Mouse (Mus musculus) embryonic facial prominence, embryonic 15.5 days (tissue): ENCODE data around the gene Pitpna. TPM values are rescaled to one million over a fixed set of nuclear protein-coding genes. Genes with fewer than 3 reads are reported as not detected.

Experiments
- ATAC-seq: fragments of 200-750 bp; cut with Nextera tagmentation; 2 replicates; pipeline ENCODE4 v1.8.0; 2017; ENCODE audit warnings: low read depth, moderate TSS enrichment; ENCODE audit not compliant: insufficient number of reproducible peaks, low FRiP score, low TSS enrichment
- H3K27ac ChIP-seq: fragments of 300-500 bp; sonication (generic); replicated peaks from 2 replicates; pipeline ENCODE4 v1.5.1; 2015; ENCODE audit warnings: mild to moderate bottlenecking, inconsistent platforms
- H3K27me3 ChIP-seq: fragments of 300-500 bp; sonication (generic); 2 replicates; pipeline ENCODE4 v1.6.1; 2015; ENCODE audit warnings: inconsistent platforms
- H3K36me3 ChIP-seq: fragments of 300-500 bp; sonication (generic); 2 replicates; pipeline ENCODE4 v1.6.1; 2015; ENCODE audit warnings: mild to moderate bottlenecking, inconsistent platforms
- H3K4me1 ChIP-seq: fragments of 300-500 bp; sonication (generic); 2 replicates; pipeline ENCODE4 v1.6.1; 2015; ENCODE audit warnings: inconsistent platforms
- H3K4me2 ChIP-seq: fragments of 300-500 bp; sonication (generic); replicated peaks from 2 replicates; pipeline ENCODE4 v1.6.1; 2015; ENCODE audit warnings: mild to moderate bottlenecking, inconsistent platforms
- H3K4me3 ChIP-seq: fragments of 300-500 bp; sonication (generic); replicated peaks from 2 replicates; pipeline ENCODE4 v1.5.1; 2015; ENCODE audit warnings: mild to moderate bottlenecking, inconsistent platforms
- H3K9ac ChIP-seq: fragments of 300-500 bp; sonication (generic); 2 replicates; pipeline ENCODE4 v1.6.1; 2015; ENCODE audit warnings: inconsistent platforms
- H3K9me3 ChIP-seq: fragments of 300-500 bp; sonication (generic); replicated peaks from 2 replicates; pipeline ENCODE4 v1.6.1; 2016; ENCODE audit warnings: inconsistent platforms
- WGBS: fragments of 180-500 bp; shearing (Covaris S2); methylation state at CpG from one replicate; pipeline ENCODE4 v1.1.7; 2015; 5-methylcytosine and 5-hydroxymethylcytosine counted together
- polyA plus RNA-seq: library from polyadenylated mRNA; unstranded; fragments of >200 nt; fragmentation: Nextera tagmentation; extraction: Ambion mirVana; gene quantifications from 2 replicates; pipeline ENCODE4 v1.2.1, GENCODE M21; 2015

Pitpna gene
- polyA plus RNA-seq, 1 experiment from 2014 or later, result 79.3 TPM

GRCm38 (mm10) chr11:75654471-75655390, 66.8 kb downstream of the Pitpna start:
- WGBS, result 40% methylated on average over 25 of the region's 25 CpGs
- H3K36me3 ChIP-seq, result peaks cover 22% of the 10 kb centered on the region
- H3K9ac ChIP-seq, result no peak overlapping the region
- H3K27me3 ChIP-seq, result no peaks in the 10 kb centered on the region
- peak overlapping the region; percentile 77 for H3K4me3 ChIP-seq
- no peak for ATAC-seq
- H3K4me2 ChIP-seq, result peak overlapping the region; percentile 88
- no peaks in the 10 kb centered on the region for H3K9me3 ChIP-seq
- peak overlapping the region; percentile 90 for H3K27ac ChIP-seq
- H3K4me1 ChIP-seq, result peaks cover 73% of the 10 kb centered on the region

- H3K27ac ChIP-seq, result peak overlapping the region; percentile 90
- H3K9ac ChIP-seq, result peak overlapping the region; percentile 66
- H3K27me3 ChIP-seq, result no peaks in the 10 kb centered on the region
- peaks cover 66% of the 10 kb centered on the region for H3K4me1 ChIP-seq
- H3K4me2 ChIP-seq, result peak overlapping the region; percentile 88
- peaks cover 33% of the 10 kb centered on the region for H3K36me3 ChIP-seq
- 1% methylated on average over 78 of the region's 78 CpGs for WGBS
- ATAC-seq, result peak; percentile 64
- H3K9me3 ChIP-seq, result no peaks in the 10 kb centered on the region
- peak overlapping the region; percentile 77 for H3K4me3 ChIP-seq
Observed at GRCm38 (mm10) chr11:75655621-75656545, 68.0 kb downstream of the Pitpna start.

- H3K4me1 ChIP-seq, result peaks cover 58% of the 10 kb centered on the region
- peak overlapping the region; percentile 90 for H3K27ac ChIP-seq
- no peaks in the 10 kb centered on the region for H3K9me3 ChIP-seq
- peak overlapping the region; percentile 88 for H3K4me2 ChIP-seq
- H3K4me3 ChIP-seq, result peak overlapping the region; percentile 77
- peaks cover 43% of the 10 kb centered on the region for H3K36me3 ChIP-seq
- no peak for ATAC-seq
- WGBS, result 52% methylated on average over 20 of the region's 20 CpGs
- peak overlapping the region; percentile 66 for H3K9ac ChIP-seq
- no peaks in the 10 kb centered on the region for H3K27me3 ChIP-seq
Observed at GRCm38 (mm10) chr11:75656621-75657590, 69.0 kb downstream of the Pitpna start.

GRCm38 (mm10) chr11:75657841-75658240, 69.9 kb downstream of the Pitpna start:
- H3K4me3 ChIP-seq, result no peak overlapping the region
- H3K36me3 ChIP-seq, result peaks cover 52% of the 10 kb centered on the region
- ATAC-seq, result no peak
- no peak overlapping the region for H3K4me2 ChIP-seq
- H3K4me1 ChIP-seq, result peaks cover 49% of the 10 kb centered on the region
- H3K9ac ChIP-seq, result no peak overlapping the region
- no peaks in the 10 kb centered on the region for H3K9me3 ChIP-seq
- no peaks in the 10 kb centered on the region for H3K27me3 ChIP-seq
- no peak overlapping the region for H3K27ac ChIP-seq

GRCm38 (mm10) chr11:75658311-75658710, 70.4 kb downstream of the Pitpna start:
- no peak overlapping the region for H3K27ac ChIP-seq
- 93% methylated on average over 13 of the region's 13 CpGs for WGBS

GRCm38 (mm10) chr11:75658996-75659750, 71.3 kb downstream of the Pitpna start:
- peaks cover 36% of the 10 kb centered on the region for H3K4me1 ChIP-seq
- peaks cover 62% of the 10 kb centered on the region for H3K36me3 ChIP-seq
- no peak overlapping the region for H3K27ac ChIP-seq
- no peaks in the 10 kb centered on the region for H3K9me3 ChIP-seq
- H3K4me3 ChIP-seq, result no peak overlapping the region
- WGBS, result 80% methylated on average over 14 of the region's 14 CpGs
- no peak for ATAC-seq
- no peaks in the 10 kb centered on the region for H3K27me3 ChIP-seq
- no peak overlapping the region for H3K9ac ChIP-seq
- H3K4me2 ChIP-seq, result no peak overlapping the region

More at GRCm38 (mm10) chr11:75658311-75658710, 70.4 kb downstream of the Pitpna start:
- Histone ChIP-seq H3K9me3 (no peaks in the 10 kb centered on the region), H3K27me3 (no peaks in the 10 kb centered on the region), H3K4me1 (peaks cover 44% of the 10 kb centered on the region), H3K4me3 (no peak overlapping the region), H3K36me3 (peaks cover 57% of the 10 kb centered on the region), H3K4me2 (no peak overlapping the region), H3K9ac (no peak overlapping the region)
- ATAC-seq, result no peak

GRCm38 (mm10) chr11:75660081-75660590, 72.2 kb downstream of the Pitpna start:
- peaks cover 26% of the 10 kb centered on the region for H3K4me1 ChIP-seq
- H3K36me3 ChIP-seq, result peaks cover 68% of the 10 kb centered on the region
- H3K27ac ChIP-seq, result no peak overlapping the region
- no peaks in the 10 kb centered on the region for H3K27me3 ChIP-seq
- no peak for ATAC-seq
- H3K9me3 ChIP-seq, result no peaks in the 10 kb centered on the region
- H3K4me3 ChIP-seq, result no peak overlapping the region
- H3K4me2 ChIP-seq, result no peak overlapping the region
- no peak overlapping the region for H3K9ac ChIP-seq
- WGBS, result 92% methylated on average over 12 of the region's 12 CpGs

- WGBS, result 89% methylated on average over 21 of the region's 21 CpGs
- H3K36me3 ChIP-seq, result peaks cover 78% of the 10 kb centered on the region
- no peak overlapping the region for H3K27ac ChIP-seq
- no peaks in the 10 kb centered on the region for H3K27me3 ChIP-seq
- H3K4me2 ChIP-seq, result no peak overlapping the region
- H3K4me1 ChIP-seq, result peaks cover 18% of the 10 kb centered on the region
- no peak for ATAC-seq
- H3K9ac ChIP-seq, result no peak overlapping the region
- no peak overlapping the region for H3K4me3 ChIP-seq
- H3K9me3 ChIP-seq, result no peaks in the 10 kb centered on the region
Observed at GRCm38 (mm10) chr11:75660941-75661800, 73.3 kb downstream of the Pitpna start.

- no peaks in the 10 kb centered on the region for H3K27me3 ChIP-seq
- peaks cover 9% of the 10 kb centered on the region for H3K4me1 ChIP-seq
- peaks cover 85% of the 10 kb centered on the region for H3K36me3 ChIP-seq
- no peaks in the 10 kb centered on the region for H3K9me3 ChIP-seq
- no peak overlapping the region for H3K4me3 ChIP-seq
- H3K4me2 ChIP-seq, result no peak overlapping the region
- H3K9ac ChIP-seq, result no peak overlapping the region
- ATAC-seq, result no peak; the same call in 1 of the 2 replicates
- WGBS, result 90% methylated on average over 7 of the region's 7 CpGs
- H3K27ac ChIP-seq, result no peak overlapping the region
Observed at GRCm38 (mm10) chr11:75662131-75662530, 74.2 kb downstream of the Pitpna start.
